Mouse (Mus musculus) heart, adult 2 months (tissue): ENCODE results near the gene Prkcz. TPM values are rescaled to one million over a fixed set of nuclear protein-coding genes. Genes with fewer than 3 reads are reported as not detected.

Source experiments
- DNase-seq, 2 experiments: peaks; one replicate each; pipeline ENCODE4 v3.0.0; 2021
- H3K27ac ChIP-seq: fragments of 200-600 bp; 2 replicates; pipeline ENCODE4 v1.8.1; 2022
- H3K27me3 ChIP-seq: fragments of 200-500 bp; 2 replicates; pipeline ENCODE4 v1.6.1; 2012; ENCODE audit warnings: mild to moderate bottlenecking, low read length, inconsistent platforms, mixed read lengths; ENCODE audit not compliant: control insufficient read depth, insufficient read depth
- H3K36me3 ChIP-seq: fragments of 200-500 bp; 2 replicates; pipeline ENCODE4 v1.6.1; 2012; ENCODE audit warnings: low read length, inconsistent platforms; ENCODE audit not compliant: control insufficient read depth, insufficient read depth
- H3K4me1 ChIP-seq: fragments of 200-500 bp; 2 replicates; pipeline ENCODE4 v1.6.1; 2011; ENCODE audit warnings: low read length; ENCODE audit not compliant: control insufficient read depth, insufficient read depth
- H3K4me3 ChIP-seq: fragments of 200-600 bp; 2 replicates; pipeline ENCODE4 v1.8.1; 2022
- H3K79me2 ChIP-seq: fragments of 200-500 bp; replicated peaks from 2 replicates; pipeline ENCODE4 v1.6.1; 2012; ENCODE audit warnings: mild to moderate bottlenecking, inconsistent platforms, low read length, moderate library complexity, mixed read lengths; ENCODE audit not compliant: control insufficient read depth, insufficient read depth
- H3K9ac ChIP-seq: fragments of 200-500 bp; 2 replicates; pipeline ENCODE4 v1.6.1; 2012; ENCODE audit warnings: low read depth, mild to moderate bottlenecking, control low read depth, inconsistent platforms, low read length, mixed read lengths
- CTCF ChIP-seq: fragments of 200-600 bp; IDR thresholded peaks from 2 replicates; pipeline ENCODE4 v1.8.1; 2022; ENCODE audit warnings: antibody characterized with exemption, mild to moderate bottlenecking, moderate library complexity
- EP300 ChIP-seq: fragments of 200-500 bp; IDR thresholded peaks from 2 replicates; pipeline ENCODE4 v1.6.1; 2011; ENCODE audit warnings: low read depth, low read length, control low read depth; ENCODE audit not compliant: insufficient read depth
- POLR2A ChIP-seq: fragments of 200-500 bp; IDR thresholded peaks from 2 replicates; pipeline ENCODE4 v1.6.1; 2011; ENCODE audit warnings: mild to moderate bottlenecking, low read depth, low read length, control low read depth; ENCODE audit not compliant: insufficient read depth
- WGBS: fragments of 180-500 bp; shearing (Covaris S2); methylation state at CpG from one replicate; pipeline ENCODE4 v1.1.7; 2018; 5-methylcytosine and 5-hydroxymethylcytosine counted together
- intact Hi-C: fragments of 180-260 bp; cut with DNase I; formaldehyde crosslinking; loops from one replicate; pipeline ENCODE4 v1.15.1; 2025
- polyA plus RNA-seq: library from polyadenylated mRNA; depleted of rRNA; stranded (reverse); fragments of >200 nt; gene quantifications from 2 replicates; pipeline ENCODE4 v1.2.3, GENCODE M21; 2012
- total RNA-seq, 2 experiments: library from RNA; stranded (reverse); gene quantifications; 2 replicates each; pipeline ENCODE4 v1.2.3; 2021

The Prkcz gene
- total and polyA plus RNA-seq, 3 experiments = 1.5 to 2.6 (median 2.3) TPM

GRCm38 (mm10) chr4:155222841-155223593 lies 138.1 kb downstream of the Prkcz start:
- peaks cover 10% of the 10 kb centered on the region for H3K79me2 ChIP-seq
- 10% methylated on average over 115 of the region's 116 CpGs for WGBS
- H3K4me1 ChIP-seq = peaks cover 19% of the 10 kb centered on the region
- H3K9ac ChIP-seq = peak overlapping the region; percentile 99
- TF ChIP-seq POLR2A = peak; percentile 79; the same call in 1 of the 2 replicates
- peak; percentile 58 for TF ChIP-seq CTCF
- TF ChIP-seq EP300 = no peak
- peak overlapping the region; percentile 69 for H3K4me3 ChIP-seq
- no peaks in the 10 kb centered on the region for H3K27me3 ChIP-seq
- peak; percentile 100 for DNase-seq
- peak overlapping the region; percentile 96 for H3K27ac ChIP-seq
- intact Hi-C loops = loop anchor here (1.0 kb wide), 2 partner anchors 11 to 26 kb away; partner anchors contain the start of gene Faap20
- H3K36me3 ChIP-seq = no peaks in the 10 kb centered on the region

- intact Hi-C loops = no loop called here
- H3K27me3 ChIP-seq = no peaks in the 10 kb centered on the region
These were observed 138.7 kb downstream of the Prkcz start, which contains the start of gene Ski for GRCm38 (mm10) chr4:155222552-155222840. Gene Ski (minus strand): TSS chr4:155222592.

GRCm38 (mm10) chr4:155221599-155222551 lies 139.3 kb downstream of the Prkcz start:
- Histone ChIP-seq H3K27me3 (no peaks in the 10 kb centered on the region), H3K9ac (peak overlapping the region; percentile 91), H3K27ac (peak overlapping the region; percentile 74), H3K36me3 (no peaks in the 10 kb centered on the region), H3K79me2 (peaks cover 11% of the 10 kb centered on the region), H3K4me1 (peaks cover 26% of the 10 kb centered on the region), H3K4me3 (peak overlapping the region; percentile 87)
- DNase-seq = peak; percentile 85 to 86
- 0 out of 2 replicates have a peak, but pooled peaks have one; percentile 8 for TF ChIP-seq POLR2A
- no peak for TF ChIP-seq EP300
- TF ChIP-seq CTCF = peak; percentile 26
- WGBS = under 1% methylated on average over 91 of the region's 93 CpGs
- intact Hi-C loops = loop anchor here (2.0 kb wide), 2 partner anchors 43 to 71 kb away; no protein-coding TSS in a partner anchor

More at GRCm38 (mm10) chr4:155222552-155222840, 138.7 kb downstream of the Prkcz start, which contains the start of gene Ski:
- no peaks in the 10 kb centered on the region for H3K36me3 ChIP-seq
- peaks cover 11% of the 10 kb centered on the region for H3K79me2 ChIP-seq
- H3K9ac ChIP-seq = peak within 1 kb of the TSS; percentile 99
- TF ChIP-seq CTCF = no peak
- no peak for TF ChIP-seq EP300
- no peak for TF ChIP-seq POLR2A
- H3K4me1 ChIP-seq = peaks cover 23% of the 10 kb centered on the region
- no peak for DNase-seq
- peak within 1 kb of the TSS; percentile 87 for H3K4me3 ChIP-seq
- H3K27ac ChIP-seq = peak within 1 kb of the TSS; percentile 96
- 33% methylated on average over 46 of the region's 63 CpGs for WGBS

GRCm38 (mm10) chr4:155221106-155221505 lies 140.1 kb downstream of the Prkcz start:
- H3K9ac ChIP-seq = peak overlapping the region; percentile 91
- H3K79me2 ChIP-seq = peaks cover 11% of the 10 kb centered on the region
- H3K27me3 ChIP-seq = no peaks in the 10 kb centered on the region
- peak overlapping the region; percentile 74 for H3K27ac ChIP-seq
- H3K4me3 ChIP-seq = peak overlapping the region; percentile 87
- TF ChIP-seq POLR2A (0 out of 2 replicates have a peak, but pooled peaks have one; percentile 6), CTCF (no peak)
- under 1% methylated on average over 7 of the region's 7 CpGs for WGBS
- intact Hi-C loops = loop anchor here (2.0 kb wide), 2 partner anchors 42 to 70 kb away; no protein-coding TSS in a partner anchor
- peaks cover 33% of the 10 kb centered on the region for H3K4me1 ChIP-seq
- H3K36me3 ChIP-seq = peaks cover 6% of the 10 kb centered on the region; the same call in 1 of the 2 replicates
- DNase-seq = no peak

- Histone ChIP-seq H3K27ac (peak overlapping the region; percentile 74), H3K4me3 (peak overlapping the region; percentile 87), H3K27me3 (no peaks in the 10 kb centered on the region), H3K9ac (peak overlapping the region; percentile 91), H3K36me3 (peaks cover 6% of the 10 kb centered on the region; the same call in 1 of the 2 replicates), H3K79me2 (peaks cover 11% of the 10 kb centered on the region), H3K4me1 (peaks cover 39% of the 10 kb centered on the region)
- peak in 1 of 2 experiments; percentile 44 for DNase-seq
- TF ChIP-seq CTCF (no peak), POLR2A (no peak), EP300 (no peak)
- intact Hi-C loops = loop anchor here (2.0 kb wide), 2 partner anchors 42 to 70 kb away; no protein-coding TSS in a partner anchor
- WGBS = 9% methylated on average over 14 of the region's 14 CpGs
These were observed 140.7 kb downstream of the Prkcz start for GRCm38 (mm10) chr4:155220213-155221100.
